Mouse (Mus musculus): ENCODE data around the gene 4921536K21Rik.

- no peak for TF ChIP-seq CTCF (conservative IDR thresholded peaks at IDR 0.05; ENCODE audit: insufficient read depth, insufficient read length, low read depth, low read length)
- peak; percentile 14 for TF ChIP-seq POLR2A (IDR thresholded peaks at IDR 0.05; ENCODE audit: low read depth, low read length)
Observed at GRCm38 (mm10) chr11:3937321-3937874, 42.5 kb upstream of the 4921536K21Rik start.
